Mouse (Mus musculus) lung, postnatal 4 days (tissue): ENCODE results near the gene Gas2l1.
"Not testable (repeated sequence)": the region's sequence is repeated elsewhere in the genome, so short reads cannot be mapped to it uniquely, and the experiment has no call there.

ENCODE experiments used
- DNase-seq, 2 experiments: peaks; one replicate each; pipeline ENCODE4 v3.0.0; 2021

Gas2l1 gene

DNA sequence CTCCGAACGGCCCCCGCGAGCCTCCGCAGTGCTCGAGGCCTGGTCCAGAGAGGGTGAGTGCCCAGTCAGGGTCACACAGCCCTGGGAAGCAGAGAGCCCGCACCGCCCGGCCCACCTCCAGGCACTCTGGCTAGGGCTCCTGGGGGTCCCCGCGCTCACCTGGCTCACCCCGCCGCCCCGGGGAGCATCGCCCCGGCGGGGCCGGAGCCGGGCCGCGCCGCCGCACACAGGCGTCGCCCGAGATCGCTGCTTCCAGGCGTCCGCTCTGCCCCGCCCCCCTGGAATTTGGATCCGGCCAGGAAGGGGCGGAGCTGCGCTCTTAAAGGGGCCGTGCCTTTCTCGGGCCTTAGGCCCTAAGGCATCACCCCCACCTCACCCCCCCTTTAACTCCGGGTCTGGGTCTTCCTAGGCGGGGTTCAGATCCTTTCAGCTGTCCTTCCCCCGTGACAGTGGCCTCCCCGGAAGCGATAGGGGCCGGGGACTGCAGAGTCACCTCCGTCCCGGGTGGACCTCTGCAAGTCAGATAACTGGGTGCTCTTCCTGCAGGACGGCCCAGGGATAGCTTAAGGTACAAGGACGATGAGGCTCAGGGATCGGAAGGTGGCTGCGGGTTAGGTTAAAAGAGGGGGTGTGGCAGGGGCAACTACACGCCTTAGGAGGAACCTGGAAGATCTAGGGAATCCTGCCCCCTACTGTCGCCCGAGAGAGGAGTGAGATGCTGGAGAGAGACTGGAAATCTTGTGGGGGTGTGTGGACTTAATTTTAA lies at the start of gene Gas2l1:
Gene Gas2l1 (minus strand): TSS at position 272 of the 766 bp plus-strand sequence.
- peak; percentile 92 to 93 for DNase-seq

DNA sequence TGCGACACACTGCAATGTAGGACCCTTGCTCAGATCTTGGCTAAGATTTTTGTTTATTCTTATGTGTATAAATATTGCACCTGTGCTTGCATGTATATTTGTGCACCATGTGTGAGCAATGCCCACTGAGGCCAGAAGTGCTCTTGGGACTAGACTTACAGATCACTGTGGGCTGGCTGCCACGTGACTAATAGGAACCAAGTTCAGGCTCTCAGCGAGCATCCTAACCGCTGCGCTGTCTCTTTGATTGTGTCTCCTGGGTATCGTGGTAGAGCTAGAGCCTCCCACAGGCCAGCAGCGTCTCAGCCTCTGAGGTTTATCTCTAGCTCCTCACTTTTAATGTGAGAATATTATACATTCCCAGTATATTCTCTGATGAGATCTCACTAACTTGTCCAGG lies 48.5 kb upstream of the Gas2l1 start:
- no peak for DNase-seq

DNA sequence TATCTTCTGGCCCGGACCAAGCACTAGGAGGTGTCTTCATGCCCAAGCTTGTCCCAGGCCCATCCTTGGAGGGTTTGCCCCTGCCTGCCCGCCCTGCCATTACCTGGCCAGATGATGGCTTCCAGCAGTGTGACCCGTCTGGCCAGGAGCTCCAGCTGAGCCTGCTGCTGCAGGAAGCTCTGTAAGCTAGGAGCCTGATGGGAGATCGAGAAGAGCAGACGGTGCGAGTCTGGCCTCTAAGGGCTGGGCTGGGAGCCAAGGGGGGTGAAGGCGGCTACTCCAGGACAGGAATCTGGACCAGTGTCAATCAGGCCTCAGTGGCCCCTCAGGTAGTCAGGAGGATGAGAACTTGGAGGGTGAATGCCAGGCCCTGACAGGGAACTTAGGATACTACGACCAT lies 44.3 kb upstream of the Gas2l1 start:
- DNase-seq = no peak

DNA sequence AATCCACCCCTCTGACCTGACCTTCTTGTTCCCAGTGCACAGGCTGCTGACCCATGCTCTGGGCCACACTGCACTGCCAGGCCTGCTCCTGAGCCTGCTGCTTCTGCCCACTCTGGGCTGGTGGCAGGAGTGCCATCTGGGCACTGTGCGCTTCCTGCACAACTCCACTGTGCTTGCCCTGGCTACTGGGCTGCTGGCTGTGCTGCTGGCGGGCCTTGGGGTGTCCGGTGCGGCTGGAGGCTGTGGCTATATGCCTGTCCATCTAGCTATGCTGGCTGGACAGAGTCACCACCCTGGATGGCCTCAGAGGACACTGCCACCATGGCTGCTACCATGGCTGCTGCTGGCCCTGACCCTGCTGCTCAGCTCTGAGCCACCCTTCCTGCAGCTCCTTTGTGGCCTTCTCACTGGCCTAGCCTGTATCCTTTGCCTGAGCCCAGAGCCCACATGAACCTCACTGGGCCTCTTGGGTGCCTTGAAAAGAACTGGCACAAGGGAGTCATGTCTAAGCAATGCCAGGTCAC lies 38.9 kb upstream of the Gas2l1 start:
- no peak for DNase-seq

DNA sequence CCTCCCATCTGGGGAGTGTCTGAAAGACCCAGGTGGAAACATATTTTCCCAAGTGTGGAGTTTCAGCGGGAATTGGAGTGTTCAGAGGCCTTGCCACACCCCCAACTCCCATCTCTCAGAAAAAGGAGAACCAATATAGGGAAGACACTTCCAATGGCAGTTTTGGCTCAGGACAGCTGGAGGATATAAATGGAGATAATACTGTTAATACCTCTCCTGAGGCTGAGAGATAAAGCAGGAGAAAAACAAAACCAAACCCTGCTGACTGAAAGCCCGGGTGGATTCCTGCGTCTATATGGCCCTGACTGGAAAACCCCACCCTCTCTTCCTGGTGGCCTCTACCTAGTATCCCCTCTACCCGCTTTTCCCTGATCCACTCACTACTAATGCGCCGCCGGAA lies 37.3 kb upstream of the Gas2l1 start:
- DNase-seq = no peak

DNA sequence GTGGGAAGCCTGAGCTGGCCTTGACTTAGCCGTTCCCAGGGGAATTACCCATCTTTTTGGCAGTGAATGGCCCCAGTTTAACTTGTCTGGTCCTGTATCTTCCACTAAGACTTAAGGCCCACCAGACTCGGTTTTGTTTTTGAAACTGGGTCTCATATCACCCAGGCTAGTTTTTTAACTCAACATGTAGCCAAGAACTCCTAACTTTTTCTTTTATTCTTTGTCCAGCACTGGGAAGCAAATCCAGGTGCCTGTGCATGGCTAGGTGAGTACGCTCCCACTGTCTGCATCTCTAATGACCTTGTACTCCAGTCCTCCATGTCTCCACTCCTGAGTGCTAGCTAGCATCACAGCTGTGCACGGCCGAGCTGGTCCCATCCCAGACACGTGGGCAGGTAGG lies 36.5 kb upstream of the Gas2l1 start:
- no peak for DNase-seq

DNA sequence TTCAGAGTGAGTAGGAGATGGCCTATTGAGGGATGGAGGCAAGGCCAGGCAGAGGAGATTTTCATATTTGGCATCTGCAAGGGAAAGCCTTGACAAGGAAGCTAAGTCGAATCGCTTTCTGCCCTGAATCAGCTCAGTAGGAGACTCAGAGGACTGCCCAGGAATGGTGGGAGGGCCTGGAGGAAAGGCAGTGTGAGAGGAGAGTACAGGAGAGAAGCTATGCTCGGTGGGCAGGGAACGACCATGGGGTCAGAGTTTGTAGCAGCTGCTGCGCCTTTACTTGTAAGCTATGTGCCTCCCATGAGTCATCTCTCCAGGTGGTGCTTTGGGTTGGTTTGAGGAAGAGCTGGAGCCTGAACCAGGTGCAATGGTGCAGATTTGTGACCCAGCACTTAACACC lies 35.7 kb upstream of the Gas2l1 start:
- no peak for DNase-seq

DNA sequence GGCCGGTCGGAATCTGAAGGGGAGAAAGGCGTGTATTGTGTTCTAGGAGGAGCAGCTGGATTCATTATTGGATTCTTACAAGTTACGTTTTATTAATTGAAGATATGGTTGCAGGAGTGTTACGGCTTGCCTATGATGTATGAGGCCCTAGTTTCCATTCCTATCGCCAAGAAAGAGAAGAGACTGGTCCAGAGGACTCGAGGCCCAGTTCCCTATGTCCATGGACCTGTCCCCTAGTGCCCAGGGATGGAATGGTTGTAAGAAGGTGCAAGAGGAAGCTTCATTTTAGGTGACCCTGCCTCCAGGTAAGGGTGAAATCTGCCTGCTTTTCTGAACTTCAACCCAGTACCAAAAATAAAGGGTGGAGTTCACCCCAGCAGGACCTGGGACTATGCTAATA lies 35.2 kb upstream of the Gas2l1 start:
- no peak for DNase-seq

DNA sequence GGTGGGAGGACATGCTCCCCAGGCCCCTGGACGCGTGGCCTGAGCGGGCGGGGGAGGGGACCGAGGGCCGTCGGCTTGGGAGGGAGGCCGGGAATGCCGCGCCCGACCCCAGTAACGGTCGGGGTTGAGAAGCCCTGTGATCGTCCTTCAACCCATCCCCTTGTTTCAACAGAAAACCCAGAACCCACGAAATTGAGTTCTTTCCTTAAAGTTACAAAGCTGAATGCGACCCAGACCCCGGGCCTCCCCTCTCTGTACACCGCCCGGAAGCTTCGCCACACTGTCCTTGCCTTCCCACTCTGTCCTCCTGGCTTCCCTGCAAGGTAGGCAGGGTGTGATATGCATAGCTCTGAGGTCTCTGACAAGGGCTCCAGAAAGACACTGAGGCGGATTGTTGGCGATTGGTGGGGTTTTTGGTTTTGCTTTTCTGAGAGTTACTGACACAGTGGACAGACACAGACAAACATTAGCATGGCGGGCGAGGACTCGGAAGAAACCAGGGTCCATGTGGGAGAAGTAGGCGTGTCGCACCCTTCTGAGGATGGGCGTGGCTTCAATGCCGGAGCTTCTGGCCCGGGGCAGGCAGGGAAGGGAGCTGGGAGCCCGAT lies 34.6 kb upstream of the Gas2l1 start:
- peak; percentile 89 to 90 for DNase-seq

DNA sequence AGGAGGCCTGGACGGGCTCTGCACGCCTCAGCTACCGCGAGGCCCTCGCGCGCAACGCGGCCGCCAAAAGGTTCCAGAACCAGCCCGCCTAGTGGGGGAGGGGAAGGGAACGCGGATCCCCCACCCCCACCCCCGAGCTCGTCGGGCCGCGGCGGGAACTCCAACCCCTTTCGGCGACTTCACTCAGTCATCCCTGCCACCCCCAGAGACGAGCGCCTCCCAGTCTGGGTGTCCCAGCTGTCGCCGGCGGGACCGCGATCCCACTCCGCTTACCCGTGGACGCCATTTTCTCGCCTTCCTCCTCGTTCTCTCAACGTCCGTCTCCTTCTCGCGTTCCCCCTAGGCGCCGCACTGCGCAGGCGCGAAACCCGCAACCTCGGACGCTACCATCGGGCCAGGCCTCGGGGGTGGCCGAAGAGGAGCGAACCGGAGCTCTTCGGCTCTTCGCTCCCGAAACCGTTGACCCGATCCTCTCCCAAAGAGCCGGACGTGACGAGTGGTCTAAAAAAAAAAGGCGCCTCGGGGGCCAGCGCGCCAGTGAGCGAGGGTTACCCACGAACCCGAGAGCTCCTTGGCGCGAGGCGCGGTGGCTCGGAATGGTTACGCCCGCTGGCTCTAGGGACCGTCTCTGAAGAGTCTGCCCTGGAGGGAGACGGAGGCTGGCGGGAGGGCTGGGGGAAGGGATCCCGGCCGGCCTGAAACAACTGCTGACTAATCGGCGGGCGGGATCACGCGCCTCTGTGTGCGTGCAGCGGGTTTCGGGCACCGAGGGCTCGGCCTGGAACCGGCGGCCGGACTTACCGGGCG lies 33.8 kb upstream of the Gas2l1 start, which contains the start of the genes Rhbdd3 and Ewsr1:
Gene Rhbdd3 (plus strand): TSS at position 191 of the 807 bp plus-strand sequence.
Gene Ewsr1 (minus strand): TSS at position 531 of the 807 bp plus-strand sequence.
- peak; percentile 98 to 99 for DNase-seq

DNA sequence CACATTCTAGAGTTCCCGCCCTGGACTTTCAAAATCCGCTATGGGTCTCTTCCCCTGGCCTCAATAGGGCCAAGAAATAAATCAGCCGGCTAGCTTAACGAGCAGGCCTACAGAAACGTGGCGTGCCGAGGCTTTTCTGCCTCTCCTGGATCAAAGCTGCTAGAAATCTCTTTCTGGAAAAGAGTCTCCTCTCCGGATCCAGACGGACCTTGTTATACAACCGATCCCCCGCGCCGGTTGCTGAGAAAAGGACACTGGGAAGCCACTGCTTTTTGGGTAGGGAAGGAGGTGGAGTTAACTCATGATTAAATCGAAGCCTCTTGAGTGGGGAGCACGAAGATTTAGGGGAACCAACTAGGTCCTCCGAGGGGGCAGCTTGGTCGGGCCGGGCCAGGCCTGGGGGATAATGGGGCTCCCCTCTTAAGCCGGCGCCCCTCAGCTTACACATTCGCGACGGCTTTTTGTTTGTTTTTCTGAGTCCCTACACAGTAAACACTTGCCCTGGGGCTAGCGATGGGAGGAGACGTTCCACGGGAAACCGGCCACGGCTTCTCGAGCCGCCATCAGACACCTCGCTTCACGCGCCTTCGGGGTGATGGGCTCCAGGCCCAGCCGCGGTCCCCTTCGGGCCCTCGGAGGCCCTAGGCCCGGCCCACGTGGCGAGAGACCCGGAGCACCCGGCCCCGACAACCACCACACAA lies 33.1 kb upstream of the Gas2l1 start:
- peak in 1 of 2 experiments; percentile 26 for DNase-seq

DNA sequence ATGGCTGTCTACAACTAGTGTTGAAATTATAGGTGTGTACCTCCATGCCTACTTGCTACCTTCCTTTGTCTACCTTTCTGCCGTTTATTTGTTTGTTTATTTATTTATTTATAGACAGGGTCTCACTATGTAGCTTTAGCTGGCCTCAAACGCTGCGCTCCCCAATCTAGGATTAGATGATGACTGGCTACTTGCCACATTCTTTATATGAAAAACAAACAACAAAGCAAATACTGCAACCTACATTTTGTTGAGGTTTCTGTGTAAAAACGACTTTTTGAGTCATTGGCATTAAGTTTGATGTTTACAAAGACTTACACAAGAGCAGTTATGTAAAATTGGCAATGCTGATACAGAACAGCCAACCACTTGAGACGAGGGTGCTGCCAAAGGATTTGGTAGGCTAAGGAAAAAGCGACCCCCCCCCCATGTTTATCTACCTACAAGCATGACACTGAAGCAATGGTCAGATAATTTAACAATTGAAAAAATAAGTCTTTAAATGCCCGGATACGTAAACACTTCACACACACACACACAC lies 31.4 kb upstream of the Gas2l1 start:
- DNase-seq = no peak

DNA sequence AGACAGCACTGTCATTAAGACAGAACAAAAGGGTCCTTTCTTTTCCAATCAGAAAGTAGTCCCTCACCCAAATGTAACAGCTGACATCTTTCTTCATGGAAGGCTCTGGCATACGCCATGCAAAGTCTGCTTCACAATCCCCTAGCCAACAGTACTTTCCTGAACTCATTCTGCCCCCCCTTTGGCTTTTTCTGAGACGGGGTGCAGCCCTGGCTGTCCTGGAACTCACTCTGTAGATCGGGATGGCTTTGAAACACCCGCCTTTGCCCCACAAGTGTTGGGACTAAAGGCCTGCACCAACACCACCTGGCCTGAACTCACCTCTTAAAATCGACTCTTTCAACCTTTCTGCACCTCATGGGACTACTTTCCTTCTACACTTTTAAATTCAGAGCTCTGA lies 30.8 kb upstream of the Gas2l1 start:
- DNase-seq = no peak

DNA sequence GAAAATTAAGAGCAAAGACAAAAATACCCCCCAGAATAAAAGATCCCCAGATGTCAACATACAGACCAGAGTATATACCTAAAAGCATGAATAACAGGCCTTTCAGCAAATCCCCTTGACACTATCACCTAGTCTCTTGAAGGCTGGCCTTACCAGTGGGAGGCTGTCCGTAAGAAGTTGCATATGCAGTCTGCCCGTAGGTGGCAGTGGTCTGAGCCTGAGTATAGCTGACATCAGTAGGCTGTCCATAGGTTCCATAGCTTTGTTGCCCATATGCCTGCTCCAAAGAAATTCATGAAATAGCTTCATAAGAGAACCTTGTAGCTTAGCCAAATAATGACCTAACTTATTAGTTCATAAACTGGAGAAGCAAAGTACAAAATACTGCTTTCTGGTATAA lies 26.6 kb upstream of the Gas2l1 start:
- peak in 1 of 2 experiments; percentile 22 for DNase-seq

DNA sequence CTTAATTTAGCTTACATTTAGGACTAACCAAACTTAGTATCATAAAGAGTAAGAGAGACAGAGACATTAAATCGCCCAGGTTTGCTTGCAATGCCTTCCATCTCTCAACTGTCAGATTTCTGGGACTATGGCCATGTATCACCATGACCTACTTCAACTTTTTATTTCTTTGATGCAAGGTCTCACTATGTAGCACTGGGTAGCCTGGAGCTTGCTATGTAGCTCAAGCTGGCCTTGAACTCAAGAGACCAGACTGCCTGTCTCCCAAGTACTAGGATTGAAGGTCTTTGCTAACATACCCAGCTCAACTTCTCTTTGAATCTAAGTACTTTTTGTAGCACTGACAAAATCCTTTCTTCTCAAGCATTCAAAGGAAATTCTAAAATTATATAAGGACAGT lies 24.0 kb upstream of the Gas2l1 start:
- DNase-seq = no peak

DNA sequence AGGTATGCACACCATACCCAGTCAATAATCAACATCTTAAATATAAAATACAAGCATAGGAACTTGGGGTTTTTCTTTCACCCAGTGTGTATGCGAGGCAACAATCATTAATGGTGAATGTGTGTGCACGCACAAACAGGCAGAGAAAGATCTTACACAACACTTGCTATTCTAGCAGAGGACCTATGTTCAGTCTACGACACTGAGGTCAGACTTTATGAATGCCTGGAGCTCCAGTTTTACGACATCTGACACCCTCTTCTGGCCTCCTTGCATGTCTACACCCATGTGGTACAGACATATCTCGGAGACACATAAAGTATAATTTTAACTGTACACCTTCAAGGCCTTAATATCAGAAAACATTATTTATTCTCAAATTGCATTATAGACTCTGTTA lies 11.7 kb upstream of the Gas2l1 start:
- not testable (repeated sequence) for DNase-seq

DNA sequence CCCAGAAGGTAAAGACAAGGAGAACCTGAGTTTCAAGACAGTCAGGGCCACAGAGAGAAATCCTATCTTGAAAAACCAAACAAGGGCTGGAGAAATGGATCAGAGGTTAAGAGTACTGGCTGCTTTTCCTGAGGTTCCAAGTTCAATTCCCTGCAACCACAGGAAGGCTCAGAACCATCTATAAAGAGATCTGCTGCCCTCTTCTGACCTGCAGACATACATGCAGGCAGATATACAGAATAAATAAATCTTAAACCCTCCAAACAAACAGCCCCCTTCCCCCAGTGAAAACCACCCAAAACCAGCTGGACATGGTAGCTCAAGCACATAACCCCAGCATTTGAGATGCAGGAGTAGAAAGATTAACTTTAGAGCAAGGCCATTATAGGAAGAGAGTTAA lies 10.6 kb upstream of the Gas2l1 start:
- DNase-seq = no peak

DNA sequence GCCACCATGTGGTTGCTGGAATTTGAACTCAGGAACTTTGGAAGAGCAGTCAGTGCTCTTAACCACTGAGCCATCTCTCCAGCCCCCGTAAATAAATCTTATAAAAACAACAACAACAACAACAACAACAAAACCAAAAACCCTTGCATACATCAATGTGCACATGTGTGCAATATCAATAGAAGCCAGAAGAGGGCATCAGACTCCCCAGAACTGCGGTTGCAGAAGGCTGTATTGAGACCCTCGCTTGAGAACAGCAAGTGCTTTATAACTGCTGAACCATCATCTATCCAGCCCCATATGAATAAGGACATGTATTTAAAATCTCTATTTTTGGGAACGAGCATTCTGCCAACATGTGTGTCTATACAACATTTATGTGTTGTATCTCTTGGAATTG lies 9.8 kb upstream of the Gas2l1 start:
- peak in 1 of 2 experiments; percentile 34 for DNase-seq

DNA sequence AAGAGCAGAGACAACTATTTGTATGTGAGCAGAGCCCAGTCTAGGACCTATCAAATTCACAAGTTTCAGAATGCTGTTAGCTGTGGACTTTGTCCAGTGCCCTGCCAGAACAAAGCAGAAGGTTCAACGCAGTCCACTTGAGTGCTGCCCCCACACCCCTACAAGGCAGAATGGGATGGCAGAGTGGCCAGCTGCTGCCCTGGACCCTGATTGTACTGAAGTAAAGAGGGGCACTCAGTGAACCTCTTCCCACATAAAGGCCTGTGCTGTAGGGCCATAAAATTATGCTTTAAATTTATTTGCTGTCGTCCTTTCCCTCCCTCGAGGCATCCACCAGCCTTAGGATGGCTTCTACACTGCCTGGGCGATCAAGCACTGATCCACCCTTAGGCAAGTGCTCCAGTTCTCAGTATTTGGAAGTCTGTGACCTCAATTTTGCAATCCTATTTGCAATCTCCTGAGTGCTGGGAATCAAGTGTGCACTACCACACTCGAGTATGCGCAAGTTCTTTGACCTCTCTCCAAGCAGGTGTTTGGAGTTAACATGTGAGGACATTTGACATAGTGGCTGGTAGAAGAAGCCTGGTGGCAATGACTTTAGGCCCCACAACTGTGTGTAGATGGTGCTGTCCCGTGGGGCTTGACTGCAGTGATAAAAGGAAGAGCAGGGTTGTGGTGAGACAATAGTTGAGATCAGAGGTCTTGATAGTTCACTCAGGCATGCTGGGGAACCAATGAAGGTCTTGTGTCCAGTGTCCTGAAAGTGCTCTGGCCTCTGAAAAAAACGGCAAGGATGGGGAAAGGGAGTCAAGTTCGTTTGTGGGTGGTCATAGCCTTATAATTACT lies 3.2 kb upstream of the Gas2l1 start:
- DNase-seq = peak in 1 of 2 experiments; percentile 35

DNA sequence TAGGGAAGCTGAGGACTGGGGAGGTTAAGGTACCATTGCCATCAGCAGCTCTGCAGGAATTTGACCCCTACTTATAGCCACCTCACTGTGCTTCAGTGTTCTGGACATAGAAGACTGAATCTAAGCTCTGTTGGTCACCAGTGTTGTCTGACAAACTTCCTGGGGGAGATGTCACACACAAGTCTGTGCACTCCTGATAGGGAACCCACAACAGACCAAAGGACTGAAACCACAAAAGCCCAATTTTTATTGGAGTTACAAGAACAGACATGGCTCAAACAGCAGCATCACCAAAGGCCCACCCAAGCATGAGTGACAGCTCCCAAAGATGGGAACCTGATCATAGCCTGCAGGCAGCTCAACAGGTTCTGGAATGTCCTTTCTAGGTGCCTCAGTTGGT lies 1.9 kb upstream of the Gas2l1 start:
- no peak for DNase-seq

DNA sequence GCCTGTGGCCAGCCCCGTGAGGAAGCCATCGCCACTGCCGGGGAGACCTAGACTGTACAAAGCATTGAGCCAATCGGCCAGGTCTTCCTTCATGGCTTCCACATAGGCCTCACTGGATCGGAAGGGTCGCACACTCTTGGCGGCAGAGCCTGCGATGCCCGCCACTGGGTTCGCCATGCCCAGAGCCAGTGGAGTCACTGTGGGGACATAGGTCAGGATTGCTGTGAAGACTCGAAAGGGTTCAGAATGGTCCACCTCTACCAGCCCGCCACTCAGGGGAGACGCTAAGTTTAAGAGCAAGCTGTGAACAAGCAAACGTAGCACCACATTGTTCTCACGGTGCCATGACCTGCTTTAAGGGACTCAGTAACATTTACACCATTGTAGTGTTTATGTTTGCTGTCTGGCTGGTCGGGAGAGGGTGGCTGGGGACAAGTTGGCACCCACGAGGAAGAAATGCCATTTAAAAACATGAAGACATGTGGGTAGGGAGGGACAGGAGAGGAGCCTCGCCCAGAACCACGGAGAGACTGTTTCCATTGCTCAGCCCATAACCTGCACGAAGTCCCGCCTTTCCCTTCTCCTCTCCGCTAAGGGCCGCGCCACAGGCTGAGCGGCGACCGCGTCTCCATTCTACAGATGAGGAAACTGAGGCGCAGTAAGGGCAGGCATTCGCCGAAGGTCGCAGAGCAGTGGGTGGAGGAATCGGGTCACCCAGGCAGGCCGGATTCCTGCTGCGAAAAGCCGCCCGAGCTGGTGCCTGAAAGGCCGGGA lies 658 bp downstream of the Gas2l1 start:
- peak in 1 of 2 experiments; percentile 38 for DNase-seq
